Mouse (Mus musculus) gastrocnemius, postnatal 25 days (tissue): ENCODE results near the gene Gm17720. TPM values are rescaled to one million over a fixed set of nuclear protein-coding genes. Genes with fewer than 3 reads are reported as not detected.
"Not testable (repeated sequence)": the region's sequence is repeated elsewhere in the genome, so short reads cannot be mapped to it uniquely, and the experiment has no call there.

Experiments used
- DNase-seq: peaks from one replicate; pipeline ENCODE4 v3.0.0; 2022
- total RNA-seq, 2 experiments: library from RNA; stranded (reverse); gene quantifications; 1 replicate in 1 of 2; 2 replicates in 1 of 2; pipeline ENCODE4 v1.2.3; 2021

Gm17720 gene
- total RNA-seq, 2 experiments from 2014 or later = not detected

- no peak for DNase-seq
These were observed 62.9 kb downstream of the Gm17720 start, which contains the start of gene Chst4 for GRCm38 (mm10) chr8:110039659-110040058. Gene Chst4 (minus strand): TSS chr8:110039740.

DNA sequence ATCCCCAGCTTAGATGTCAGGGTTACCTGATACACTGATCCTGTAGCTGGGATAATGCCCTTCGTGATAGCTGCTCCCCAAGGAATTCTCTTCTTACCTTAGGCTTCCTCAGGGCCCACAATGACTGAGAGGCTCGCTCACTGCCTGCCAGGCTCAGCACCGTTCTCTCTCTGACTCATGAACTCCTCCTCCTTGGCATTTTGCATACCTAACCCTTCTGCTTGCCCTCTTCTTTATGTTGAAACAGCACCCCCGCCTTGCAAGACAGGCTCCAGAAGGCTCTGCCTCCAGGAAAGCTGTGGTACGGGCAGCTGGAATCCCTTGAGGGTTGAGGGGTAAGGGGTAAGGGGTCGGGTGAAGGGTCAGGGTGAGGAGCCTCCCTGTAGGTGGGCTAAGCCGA lies 63.3 kb downstream of the Gm17720 start:
- DNase-seq = no peak

DNA sequence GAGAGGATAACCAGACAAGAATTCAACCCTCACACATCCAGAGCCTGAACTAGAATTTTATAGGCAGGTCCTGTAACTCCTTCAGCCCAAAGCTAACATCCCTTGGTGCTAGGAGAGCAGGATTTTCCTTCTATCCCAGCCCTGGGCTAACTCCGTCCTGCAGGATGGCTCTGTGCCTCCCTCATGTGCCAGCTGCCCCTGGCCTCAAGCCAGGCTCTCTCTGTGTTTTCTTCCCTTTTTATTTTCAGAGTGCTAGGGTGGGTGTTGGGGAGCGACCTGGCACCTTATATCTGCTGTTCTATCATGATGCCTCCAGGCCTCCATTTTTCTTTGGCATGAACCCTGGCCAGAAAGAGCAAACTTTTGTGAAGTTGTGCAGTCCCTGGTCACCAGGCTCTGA lies 66.4 kb downstream of the Gm17720 start:
- no peak for DNase-seq

- DNase-seq = no peak
These were observed 68.2 kb downstream of the Gm17720 start for GRCm38 (mm10) chr8:110034331-110034730.

DNA sequence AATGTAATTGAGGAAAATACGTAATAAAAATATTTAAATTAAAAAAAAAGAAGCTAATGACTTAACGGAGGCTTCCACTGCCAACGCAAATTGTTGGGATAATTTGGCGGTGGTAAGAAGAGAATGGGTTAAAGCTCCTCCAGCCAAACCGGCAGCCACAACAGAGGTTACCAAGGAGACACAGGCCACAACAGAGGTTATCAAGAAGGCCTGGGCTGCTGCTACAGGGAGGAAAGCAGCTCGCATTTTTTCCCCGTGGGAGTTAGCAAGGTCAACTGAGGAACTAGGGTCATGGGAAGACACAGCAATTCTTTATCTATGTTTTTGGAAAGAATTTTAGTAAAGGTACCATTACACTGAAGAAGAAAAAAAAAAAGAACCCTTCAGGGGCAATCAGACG lies 68.8 kb downstream of the Gm17720 start:
- not testable (repeated sequence) for DNase-seq

Other genes starting within 250 kb of the Gm17720 start
- 1 to 10 TPM; 2.2 to 2.8 TPM for gene Phlpp2, start 234.2 kb downstream of the Gm17720 start, total RNA-seq
- not detected for gene Marveld3, start 140.6 kb downstream of the Gm17720 start, total RNA-seq
- not detected for gene Tat, start 112.3 kb downstream of the Gm17720 start, total RNA-seq
- not detected for gene Chst4, start 63.0 kb downstream of the Gm17720 start, total RNA-seq
- 1 to 10 TPM; 5.7 to 7.2 TPM for gene Zfp612, start 23.0 kb downstream of the Gm17720 start, total RNA-seq
- gene Gm21964, start 1.5 kb downstream of the Gm17720 start, total RNA-seq = not detected
- gene Calb2, start 65.5 kb upstream of the Gm17720 start, total RNA-seq = not detected
- 1 to 10 TPM; 2.3 to 2.7 TPM for gene Cmtr2, start 112.9 kb upstream of the Gm17720 start, total RNA-seq
- gene Hydin, start 164.2 kb upstream of the Gm17720 start, total RNA-seq = under 1 TPM; 0.05 to 0.10 TPM